Mouse (Mus musculus) skeletal muscle tissue, adult 2 months (tissue): Measurements from ENCODE around the gene 2210016F16Rik.
A peak's percentile ranks its signal among the peaks of the same experiment; 100 is the strongest.
"Not testable (repeated sequence)": the region's sequence is repeated elsewhere in the genome, so short reads cannot be mapped to it uniquely, and the experiment has no call there.

Source experiments
- DNase-seq: peaks from one replicate; pipeline ENCODE4 v3.0.0-alpha.2; 2012; ENCODE audit warnings: low read depth, low spot score

The 2210016F16Rik gene

DNA sequence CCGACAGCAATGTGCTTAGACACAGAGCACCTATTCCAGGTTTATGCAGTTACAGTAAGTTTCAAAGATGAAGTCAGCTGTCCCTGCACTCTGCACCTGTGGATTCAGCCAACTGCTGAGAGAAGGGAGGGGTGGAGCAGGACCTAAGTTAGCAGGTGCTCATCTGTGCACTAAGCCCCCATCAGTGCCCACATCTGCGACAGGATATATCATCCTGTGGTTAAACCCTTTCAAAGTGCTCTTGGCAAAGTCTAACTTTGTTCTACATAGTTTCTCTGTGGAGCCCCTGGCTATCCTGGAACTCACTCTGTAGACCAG lies 11.9 kb downstream of the 2210016F16Rik start:
- no peak for DNase-seq

DNA sequence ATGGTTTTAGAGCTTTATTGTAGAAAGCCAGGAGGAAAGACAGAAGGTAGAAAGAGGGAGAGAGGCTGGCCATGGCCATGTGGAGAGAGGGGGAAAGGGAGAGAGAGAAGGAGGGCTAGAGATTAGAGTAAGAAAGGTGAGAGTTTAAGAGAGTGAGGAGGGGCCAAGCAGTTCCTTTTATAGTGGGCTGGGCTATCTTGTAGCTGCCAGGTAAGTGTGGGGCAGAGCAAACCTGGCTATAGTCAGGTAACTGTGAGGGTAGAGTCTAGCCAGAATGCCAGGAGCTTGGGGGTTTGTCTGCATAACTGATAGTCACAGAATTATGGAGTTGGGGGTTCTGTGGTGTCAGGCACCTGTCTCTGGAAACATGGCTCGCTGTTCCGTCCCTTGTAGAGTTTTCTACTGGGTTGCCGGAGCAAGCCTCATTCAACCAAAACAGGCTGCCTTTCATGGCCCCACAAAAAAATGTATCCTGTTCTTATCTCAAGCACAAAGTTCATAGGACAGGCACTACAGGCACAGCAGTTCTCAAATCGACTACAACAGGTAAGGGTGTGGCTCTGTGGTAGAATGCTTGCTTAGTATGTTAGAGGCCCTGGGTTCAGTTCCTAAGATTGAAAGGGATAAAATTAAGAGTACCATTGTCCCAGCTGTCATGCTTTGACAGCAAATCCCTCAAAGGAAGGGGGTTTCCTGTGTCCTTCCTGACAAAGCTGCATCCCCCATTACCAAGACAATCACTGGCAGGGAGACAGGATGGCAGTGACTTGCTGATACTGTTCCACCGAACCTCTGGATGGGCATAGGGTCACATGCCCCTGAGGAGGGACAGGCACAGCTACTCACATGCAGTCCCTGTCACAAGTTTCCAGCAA lies 12.5 kb downstream of the 2210016F16Rik start:
- no peak for DNase-seq

DNA sequence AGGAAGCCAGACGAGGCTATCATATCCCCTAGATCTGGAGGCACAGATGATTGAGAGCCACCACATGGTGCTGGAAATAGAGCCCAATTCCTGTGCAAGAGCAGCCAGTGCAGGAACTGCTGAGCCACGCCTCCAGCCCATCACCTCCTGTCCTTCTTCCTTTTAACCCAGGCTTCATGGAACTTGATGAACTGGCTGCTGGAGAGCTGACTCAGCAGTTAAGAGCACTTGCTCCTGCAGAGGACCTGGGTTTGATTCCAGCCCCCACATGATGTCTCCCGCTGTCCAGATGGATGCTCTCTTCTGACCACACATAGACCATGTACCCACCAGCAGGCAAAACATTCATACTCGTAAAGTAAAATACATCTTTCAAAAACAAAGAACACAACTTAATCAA lies 16.2 kb downstream of the 2210016F16Rik start:
- no peak for DNase-seq

- DNase-seq = no peak
These were observed 17.4 kb downstream of the 2210016F16Rik start for GRCm38 (mm10) chr13:58367641-58368040.

DNA sequence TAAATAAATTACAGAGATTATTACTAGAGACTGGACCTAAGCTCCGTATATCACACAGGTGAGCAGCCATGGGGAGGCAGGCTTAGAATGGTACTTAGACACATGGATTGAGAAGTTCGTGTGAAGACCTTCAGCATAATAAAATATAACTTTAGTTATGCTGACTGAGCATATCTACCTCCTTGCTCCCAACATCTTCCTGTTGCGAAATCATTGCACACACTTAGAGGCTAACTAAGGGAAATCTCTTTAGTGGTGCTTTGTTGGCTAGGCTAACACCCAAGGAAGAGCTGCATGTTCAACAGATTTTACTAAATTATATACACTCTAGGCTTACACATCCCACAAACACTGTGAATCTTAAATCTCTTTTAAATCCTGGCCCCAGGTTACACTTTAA lies 18.7 kb downstream of the 2210016F16Rik start:
- no peak for DNase-seq

DNA sequence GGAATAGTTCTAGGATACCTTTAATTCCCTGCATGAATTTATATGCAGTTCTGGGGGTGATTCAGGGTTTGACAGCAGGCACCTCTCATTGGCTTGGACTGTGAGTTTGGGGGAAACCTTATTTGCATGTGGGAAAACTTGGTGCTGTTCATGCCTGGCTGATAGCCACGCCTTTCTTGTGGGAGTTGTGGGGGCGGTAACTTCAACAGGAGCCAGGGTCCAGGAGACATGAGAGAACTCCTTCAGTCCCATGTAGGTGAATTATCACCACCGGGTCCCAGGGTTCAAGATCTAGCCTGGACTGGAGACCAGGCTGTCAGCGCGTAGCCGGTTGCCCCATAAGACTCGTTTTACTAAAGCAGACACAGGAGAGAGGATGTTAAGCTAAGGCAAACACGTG lies 19.8 kb downstream of the 2210016F16Rik start:
- DNase-seq = not testable (repeated sequence)

GRCm38 (mm10) chr13:58364353-58365175 lies 20.5 kb downstream of the 2210016F16Rik start:
- DNase-seq = no peak

DNA sequence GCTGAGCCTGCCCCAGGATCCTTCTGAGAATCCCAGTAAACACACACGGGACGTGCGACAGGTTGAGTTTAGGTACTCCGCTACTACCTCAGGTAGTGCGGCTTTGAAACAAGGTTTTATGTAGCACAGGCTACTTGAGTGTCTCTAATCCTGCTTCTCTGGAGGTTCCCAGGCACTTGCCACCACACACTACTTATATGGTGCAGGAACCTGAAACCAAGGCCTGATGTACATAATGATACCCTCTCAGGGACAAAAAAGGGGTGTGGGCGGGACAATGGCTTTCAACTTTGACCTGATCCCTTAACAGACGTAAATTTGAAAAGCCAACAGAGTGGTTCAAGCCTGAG lies 25.7 kb downstream of the 2210016F16Rik start:
- no peak for DNase-seq

DNA sequence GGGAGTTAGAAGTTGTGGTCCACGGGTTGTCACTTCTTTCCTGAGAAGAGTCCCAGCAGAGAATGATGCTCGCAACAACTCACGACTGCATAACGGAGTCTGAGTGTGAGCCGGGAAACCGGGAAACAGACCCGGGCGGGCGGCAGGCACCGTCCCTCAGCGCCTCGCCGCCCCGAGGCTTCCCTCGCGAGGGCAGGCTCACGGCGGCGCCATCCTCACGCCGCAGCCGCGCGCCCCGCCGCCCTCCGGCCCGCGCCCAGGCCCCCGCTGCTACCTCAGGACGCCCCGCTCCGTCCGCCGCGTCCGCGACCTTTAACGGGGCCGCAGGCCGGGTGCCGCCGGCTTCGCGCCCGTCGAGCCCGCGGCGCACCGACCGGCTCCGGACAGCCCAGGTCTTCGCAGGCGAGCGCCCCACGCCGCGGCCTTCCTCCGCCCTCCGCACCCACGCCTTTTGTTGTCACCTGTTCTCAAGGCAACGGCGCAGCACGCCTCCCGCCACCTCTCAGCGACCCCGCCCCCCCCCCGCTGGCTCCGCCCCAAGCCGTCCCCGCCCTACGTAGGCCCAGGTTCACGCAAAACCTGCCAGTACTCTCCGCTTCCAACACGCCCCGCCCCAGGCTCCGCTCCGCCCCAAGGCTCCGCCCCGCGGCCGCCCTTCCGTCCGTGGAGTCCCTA lies 26.3 kb downstream of the 2210016F16Rik start, which contains the start of gene Kif27:
Gene Kif27 (minus strand): TSS at position 494 of the 675 bp plus-strand sequence.
- peak; percentile 64 for DNase-seq

GRCm38 (mm10) chr13:58352996-58353395 lies 32.0 kb downstream of the 2210016F16Rik start:
- no peak for DNase-seq

- DNase-seq = no peak
These were observed 34.4 kb downstream of the 2210016F16Rik start for GRCm38 (mm10) chr13:58350606-58351005.

DNA sequence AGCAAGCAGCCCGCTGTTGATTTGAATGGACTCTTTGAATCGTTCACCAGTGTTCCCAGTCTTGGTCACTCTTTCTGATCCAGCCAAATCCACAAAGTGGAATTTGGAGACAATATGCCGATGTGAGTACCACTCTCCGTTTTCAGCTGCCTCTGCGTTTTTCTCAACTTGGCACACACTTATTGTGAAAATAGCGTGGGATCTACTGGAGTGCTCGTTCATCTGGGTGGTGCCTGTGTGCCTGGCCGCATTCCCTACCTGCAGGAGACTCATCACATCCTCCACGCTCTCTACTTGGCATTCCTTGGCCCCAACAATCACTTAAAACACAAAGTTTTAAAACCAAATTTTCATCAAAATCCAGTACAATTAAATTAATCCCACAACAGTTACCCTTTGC lies 40.5 kb downstream of the 2210016F16Rik start:
- no peak for DNase-seq

GRCm38 (mm10) chr13:58337456-58337855 lies 47.6 kb downstream of the 2210016F16Rik start:
- no peak for DNase-seq

- no peak for DNase-seq
These were observed 50.9 kb downstream of the 2210016F16Rik start for GRCm38 (mm10) chr13:58334116-58334515.
